Comparison of ENCODE assay signal across 13 mouse cellular contexts in genomic region chr13:49183646-49184045, GRCm38 (mm10). TPM values are rescaled to one million over a fixed set of nuclear protein-coding genes. Genes with fewer than 3 reads are reported as not detected.
A peak's percentile ranks its signal among the peaks of the same experiment; 100 is the strongest.
DNase-seq lines count a peak whose midpoint lies in the region; ATAC-seq and TF ChIP-seq lines count a peak whose summit lies in the region.
"Had no signal": no experiment of that assay in that cellular context is flagged by ENCODE, and none has a peak within 500 bp of the region (broad histone marks: within the 10 kb centered on the region; RNA-seq: fewer than 3 reads in every experiment).

No protein-coding gene starts in this region.

- 0 out of 2 replicates have a peak overlapping the region, but pooled peaks have one; percentile 4 for H3K9ac ChIP-seq in kidney, embryonic 14.5 days (ENCODE audit: low read depth, low read length)
- H3K9ac ChIP-seq in kidney, embryonic 16.5 days (replicated peaks; ENCODE audit: low read length), result no peak overlapping the region
- no peak overlapping the region for H3K9ac ChIP-seq in ES-E14 (ENCODE audit: insufficient read depth, low read depth, low read length, poor library complexity, severe bottlenecking)
- H3K9ac ChIP-seq in intestine, embryonic 15.5 days, result no peak overlapping the region

- WGBS in kidney, embryonic 14.5 days, result 48% methylated on average over 5 of the region's 5 CpGs
- 40% methylated on average over 5 of the region's 5 CpGs for WGBS in kidney, embryonic 16.5 days
- 38% methylated on average over 5 of the region's 5 CpGs for WGBS in intestine, embryonic 15.5 days

- intact Hi-C loops in gastrocnemius, postnatal 14 days (cut with DNase I; ENCODE audit: low total_unique reads), result no loop called here
- intact Hi-C loops in gastrocnemius, postnatal 36 days (cut with DNase I), result no loop called here

- H3K27ac ChIP-seq in kidney, embryonic 14.5 days (ENCODE audit: low read depth, low read length), result no peak overlapping the region
- no peak overlapping the region for H3K27ac ChIP-seq in kidney, embryonic 16.5 days (ENCODE audit: low read length)
- H3K27ac ChIP-seq in ES-E14 (ENCODE audit: insufficient read depth, low read depth, low read length, poor library complexity, severe bottlenecking), result no peak overlapping the region
- 0 out of 2 replicates have a peak overlapping the region, but pooled peaks have one; percentile 9 for H3K27ac ChIP-seq in intestine, embryonic 15.5 days

- no peaks in the 10 kb centered on the region for H3K27me3 ChIP-seq in kidney, embryonic 14.5 days (ENCODE audit: control insufficient read depth, insufficient read depth, low read length)
- no peaks in the 10 kb centered on the region for H3K27me3 ChIP-seq in kidney, embryonic 16.5 days (ENCODE audit: insufficient read depth, low read length)
- H3K27me3 ChIP-seq in intestine, embryonic 15.5 days (replicated peaks), result no peaks in the 10 kb centered on the region

- H3K4me1 ChIP-seq in kidney, embryonic 14.5 days (ENCODE audit: control insufficient read depth, insufficient read depth, low read length), result peaks cover 11% of the 10 kb centered on the region; the same call in 1 of the 2 replicates
- H3K4me1 ChIP-seq in kidney, embryonic 16.5 days (ENCODE audit: insufficient read depth, low read length), result peaks cover 17% of the 10 kb centered on the region
- H3K4me1 ChIP-seq in ES-E14 (ENCODE audit: control insufficient read depth in 2 of 2, insufficient read depth in 2 of 2, low read length in 2 of 2, poor library complexity in 1 of 2), result peaks cover 0 to 11% of the 10 kb centered on the region in 2 experiments; a peak in 2 of 4 replicates
- peaks cover 37% of the 10 kb centered on the region for H3K4me1 ChIP-seq in intestine, embryonic 15.5 days (replicated peaks)

- ATAC-seq in kidney, embryonic 14.5 days (ENCODE audit: low FRiP score, low TSS enrichment), result no peak
- no peak for ATAC-seq in kidney, embryonic 16.5 days (ENCODE audit: low FRiP score, low TSS enrichment)
- ATAC-seq in intestine, embryonic 15.5 days, result no peak
- ATAC-seq in inflammation-experienced regulatory T-cells, adult 6 months, result no peak
- ATAC-seq: hindbrain, embryonic 16.5 days had no signal

- no peaks in the 10 kb centered on the region for H3K9me3 ChIP-seq in kidney, embryonic 14.5 days (ENCODE audit: control insufficient read depth, low read length)
- H3K9me3 ChIP-seq in kidney, embryonic 16.5 days (ENCODE audit: low read length), result no peaks in the 10 kb centered on the region
- no peaks in the 10 kb centered on the region for H3K9me3 ChIP-seq in ES-E14 (ENCODE audit: control insufficient read depth, insufficient read depth, low read depth, low read length)
- no peaks in the 10 kb centered on the region for H3K9me3 ChIP-seq in intestine, embryonic 15.5 days

- in situ Hi-C loops in ES-E14 (cut with MboI; ENCODE audit: low sequenced_read_pairs in 2 of 2, unreplicated experiment in 2 of 2), result no loop called here

- no peaks in the 10 kb centered on the region for H3K36me3 ChIP-seq in kidney, embryonic 14.5 days (ENCODE audit: control insufficient read depth, insufficient read depth, low read length)
- H3K36me3 ChIP-seq in kidney, embryonic 16.5 days (ENCODE audit: insufficient read depth, low read length), result no peaks in the 10 kb centered on the region
- H3K36me3 ChIP-seq in ES-E14 (ENCODE audit: control insufficient read depth, insufficient read depth, low read length, poor library complexity, severe bottlenecking), result no peaks in the 10 kb centered on the region
- no peaks in the 10 kb centered on the region for H3K36me3 ChIP-seq in intestine, embryonic 15.5 days

- DNase-seq in gastrocnemius, postnatal 14 days, result peak; percentile 35
- DNase-seq in gastrocnemius, postnatal 36 days, result no peak
- no peak for DNase-seq in ES-E14 (ENCODE audit: low read depth, low spot score)
- DNase-seq in c-Kit-positive CD71-positive TER-119-positive erythroid progenitor cells, embryonic 14.5 days (ENCODE audit: low spot score), result no peak
- DNase-seq: thymus, postnatal 36 days had no signal

- no peak overlapping the region for H3K4me3 ChIP-seq in kidney, embryonic 14.5 days (ENCODE audit: low read length)
- H3K4me3 ChIP-seq in kidney, embryonic 16.5 days (ENCODE audit: low read length), result no peak overlapping the region
- H3K4me3 ChIP-seq in ES-E14 (ENCODE audit: insufficient read depth in 1 of 2, low read depth in 1 of 2, low read length in 2 of 2, poor library complexity in 1 of 2, severe bottlenecking in 1 of 2), result no peak overlapping the region
- H3K4me3 ChIP-seq in intestine, embryonic 15.5 days (replicated peaks), result no peak overlapping the region
- H3K4me3 ChIP-seq: erythroblast, embryonic 14.5 days had no signal

- no peak overlapping the region for H3K4me2 ChIP-seq in kidney, embryonic 14.5 days (replicated peaks; ENCODE audit: low read depth, low read length)
- H3K4me2 ChIP-seq in kidney, embryonic 16.5 days (replicated peaks; ENCODE audit: low read depth, low read length), result no peak overlapping the region
- H3K4me2 ChIP-seq in intestine, embryonic 15.5 days (replicated peaks), result no peak overlapping the region

TF ChIP-seq in ES-E14, 5 proteins besides CTCF, POLR2A, EP300 and RAD21:
- no peak for TF ChIP-seq ZC3H11A (IDR thresholded peaks at IDR 0.05; ENCODE audit: borderline replicate concordance, low read depth, low read length)
- 0 out of 2 replicates have a peak, but pooled peaks have one; percentile 11 for TF ChIP-seq MAFK (IDR thresholded peaks at IDR 0.05; ENCODE audit: insufficient read depth, low read depth, low read length)

RNA-seq across cellular contexts. Expression of gene Ninj1, which starts 3.6 kb away (rescaled TPM):
- 10 to 100 TPM; 12.4 to 16.8 TPM for total RNA-seq in gastrocnemius, postnatal 14 days (2021)
- total RNA-seq in gastrocnemius, postnatal 36 days (2021), result 10 to 100 TPM; 15.1 to 15.7 TPM
- polyA plus RNA-seq in kidney, embryonic 14.5 days (2014; fragmentation: Nextera tagmentation; extraction: Ambion mirVana), result 43.8 and 54.2 TPM in 2 replicates
- polyA plus RNA-seq in kidney, embryonic 16.5 days (2015; fragmentation: Nextera tagmentation; extraction: Ambion mirVana), result 76.1 and 77.1 TPM in 2 replicates
- 18.0 and 20.8 TPM in 2 replicates for total RNA-seq in ES-E14 (2012; rRNA removed)
- 54.8 and 62.1 TPM in 2 replicates for polyA plus RNA-seq in intestine, embryonic 15.5 days (2015; fragmentation: Nextera tagmentation; extraction: Ambion mirVana)
- 10 to 100 TPM; 19.6 to 30.9 (median 29.4) TPM for polyA plus RNA-seq in inflammation-experienced regulatory T-cells, adult 6 months (2017; shearing (Covaris generic))

RNA-seq across cellular contexts. Expression of gene Card19, which starts 32.2 kb away (rescaled TPM):
- total RNA-seq in gastrocnemius, postnatal 14 days (2021), result 10 to 100 TPM; 48.0 to 48.7 TPM
- total RNA-seq in gastrocnemius, postnatal 36 days (2021), result 100 to 1,000 TPM in 1 of 2 experiments, 10 to 100 TPM in 1; 88.7 to 103 TPM
- polyA plus RNA-seq in kidney, embryonic 14.5 days (2014; fragmentation: Nextera tagmentation; extraction: Ambion mirVana), result 33.3 and 39.9 TPM in 2 replicates
- polyA plus RNA-seq in kidney, embryonic 16.5 days (2015; fragmentation: Nextera tagmentation; extraction: Ambion mirVana), result 50.0 and 52.6 TPM in 2 replicates
- 16.9 and 20.5 TPM in 2 replicates for total RNA-seq in ES-E14 (2012; rRNA removed)
- 52.6 and 54.8 TPM in 2 replicates for polyA plus RNA-seq in intestine, embryonic 15.5 days (2015; fragmentation: Nextera tagmentation; extraction: Ambion mirVana)
- polyA plus RNA-seq in inflammation-experienced regulatory T-cells, adult 6 months (2017; shearing (Covaris generic)), result 10 to 100 TPM; 58.3 to 83.2 (median 61.4) TPM

RNA-seq across cellular contexts. Expression of gene Wnk2, which starts 35.8 kb away (rescaled TPM):
- total RNA-seq in gastrocnemius, postnatal 14 days (2021), result 10 to 100 TPM; 41.7 to 45.1 TPM
- total RNA-seq in gastrocnemius, postnatal 36 days (2021), result 10 to 100 TPM; 58.9 to 71.9 TPM
- 1.7 and 2.1 TPM in 2 replicates for polyA plus RNA-seq in kidney, embryonic 14.5 days (2014; fragmentation: Nextera tagmentation; extraction: Ambion mirVana)
- polyA plus RNA-seq in kidney, embryonic 16.5 days (2015; fragmentation: Nextera tagmentation; extraction: Ambion mirVana), result 1.0 and 1.2 TPM in 2 replicates
- total RNA-seq in ES-E14 (2012; rRNA removed), result 1.6 TPM in 2 replicates
- 3.1 and 4.1 TPM in 2 replicates for polyA plus RNA-seq in intestine, embryonic 15.5 days (2015; fragmentation: Nextera tagmentation; extraction: Ambion mirVana)
- not detected for polyA plus RNA-seq in inflammation-experienced regulatory T-cells, adult 6 months (2017; shearing (Covaris generic))
- total RNA-seq: common myeloid progenitor, adult 5-6 weeks; megakaryocyte progenitor cell, adult 5-6 weeks had no signal
- polyA plus RNA-seq: erythroblast, embryonic 14.5 days had no signal
